Mouse (Mus musculus) midbrain, embryonic 14.5 days (tissue): ENCODE measurements around the gene Slc44a3. TPM values are rescaled to one million over a fixed set of nuclear protein-coding genes. Genes with fewer than 3 reads are reported as not detected.

Experiments used
- ATAC-seq: fragments of 200-750 bp; cut with Nextera tagmentation; 2 replicates; pipeline ENCODE4 v1.8.0; 2017; ENCODE audit warnings: moderate number of reproducible peaks, moderate library complexity; ENCODE audit not compliant: low FRiP score, low TSS enrichment
- DNase-seq: peaks from one replicate; pipeline ENCODE4 v3.0.0-alpha.2; 2015
- H3K27ac ChIP-seq: fragments of 300-500 bp; sonication (generic); replicated peaks from 2 replicates; pipeline ENCODE4 v1.5.1; 2014; ENCODE audit warnings: mild to moderate bottlenecking, low read depth, low read length, moderate library complexity
- H3K27me3 ChIP-seq: fragments of 300-500 bp; sonication (generic); 2 replicates; pipeline ENCODE4 v1.6.1; 2014; ENCODE audit warnings: low read length, control low read depth, mixed read lengths; ENCODE audit not compliant: control insufficient read depth, insufficient read depth
- H3K36me3 ChIP-seq: fragments of 300-500 bp; sonication (generic); 2 replicates; pipeline ENCODE4 v1.6.1; 2014; ENCODE audit warnings: low read length, control low read depth; ENCODE audit not compliant: control insufficient read depth, insufficient read depth
- H3K4me1 ChIP-seq: fragments of 300-500 bp; sonication (generic); 2 replicates; pipeline ENCODE4 v1.6.1; 2014; ENCODE audit warnings: mild to moderate bottlenecking, antibody characterized with exemption, low read length, control low read depth; ENCODE audit not compliant: control insufficient read depth, insufficient read depth
- H3K4me2 ChIP-seq: fragments of 300-500 bp; sonication (generic); 2 replicates; pipeline ENCODE4 v1.6.1; 2014; ENCODE audit warnings: mild to moderate bottlenecking, low read length, moderate library complexity
- H3K4me3 ChIP-seq: fragments of 300-500 bp; sonication (generic); replicated peaks from 2 replicates; pipeline ENCODE4 v1.5.1; 2014; ENCODE audit warnings: low read depth, low read length
- H3K9ac ChIP-seq: fragments of 300-500 bp; sonication (generic); replicated peaks from 2 replicates; pipeline ENCODE4 v1.6.1; 2014; ENCODE audit warnings: mild to moderate bottlenecking, low read length, moderate library complexity
- H3K9me3 ChIP-seq: fragments of 300-500 bp; sonication (generic); 2 replicates; pipeline ENCODE4 v1.6.1; 2016; ENCODE audit warnings: low read length, control low read depth, mixed read lengths; ENCODE audit not compliant: control insufficient read depth
- WGBS: fragments of 180-500 bp; shearing (Covaris S2); extraction: QIAGEN DNeasy Blood & Tissue Kit; methylation state at CpG from one replicate; pipeline ENCODE4 v1.1.7; 2014; 5-methylcytosine and 5-hydroxymethylcytosine counted together
- polyA plus RNA-seq: library from polyadenylated mRNA; unstranded; fragments of >200 nt; fragmentation: Nextera tagmentation; extraction: Ambion mirVana; gene quantifications from 2 replicates; pipeline ENCODE4 v1.2.1, GENCODE M21; 2014

Slc44a3 gene
- polyA plus RNA-seq, 1 experiment from 2014 or later = 0.63 TPM

DNA sequence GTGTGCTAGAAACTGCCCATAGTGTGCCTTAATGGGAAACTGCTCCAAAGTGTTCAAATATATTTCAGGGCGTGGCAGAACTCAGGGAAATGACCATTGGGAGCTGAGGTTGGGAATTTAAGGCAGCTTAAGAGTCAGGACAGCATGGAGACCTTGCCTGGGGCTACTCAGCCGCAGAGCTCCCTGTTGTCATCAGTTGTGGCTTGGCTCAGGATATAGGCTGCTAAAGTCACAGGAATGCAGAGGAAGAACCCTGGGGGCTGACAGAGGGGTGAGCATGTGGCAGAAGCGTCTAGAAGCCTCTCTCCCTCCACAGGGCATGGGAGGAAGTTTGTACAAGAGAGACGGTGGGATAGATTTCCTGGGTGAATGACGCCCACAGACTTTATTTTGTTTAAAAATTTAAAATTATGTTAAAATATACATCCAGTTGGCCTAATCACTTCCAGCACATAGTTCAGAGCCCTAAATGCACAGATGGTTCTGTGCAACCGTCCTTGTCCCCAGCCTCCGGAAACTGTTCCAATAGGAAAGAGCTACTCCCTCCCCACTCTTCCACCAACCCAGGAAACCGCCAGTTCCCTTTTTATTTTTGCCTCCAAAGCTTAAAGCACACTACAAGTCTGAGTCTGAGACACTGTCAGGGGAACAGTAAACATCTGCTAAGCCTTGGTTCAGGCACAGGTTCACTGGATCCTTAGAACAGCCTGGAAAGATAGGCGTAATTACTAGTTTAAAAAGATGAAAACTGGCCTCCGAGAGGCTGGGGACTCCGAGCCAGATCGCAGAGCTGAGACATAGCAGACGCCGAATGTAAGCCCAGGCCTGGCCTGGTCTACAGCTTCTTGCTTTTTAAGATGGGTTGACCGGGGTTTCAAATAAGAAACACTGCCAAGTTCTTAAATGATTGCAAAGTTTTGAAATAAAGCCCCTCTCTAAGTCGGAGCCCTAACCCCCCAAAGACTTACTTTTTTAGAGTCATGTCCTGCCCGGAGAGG is 5.8 kb downstream of the Slc44a3 start:
- H3K4me3 ChIP-seq = no peak overlapping the region
- 0 out of 2 replicates have a peak, but pooled peaks cover 2% of the 10 kb centered on the region for H3K27me3 ChIP-seq
- no peaks in the 10 kb centered on the region for H3K4me1 ChIP-seq
- WGBS = 72% methylated on average over 17 of the region's 17 CpGs
- H3K9ac ChIP-seq = no peak overlapping the region
- DNase-seq (no peak), ATAC-seq (no peak)
- no peak overlapping the region for H3K27ac ChIP-seq
- no peak overlapping the region for H3K4me2 ChIP-seq
- no peaks in the 10 kb centered on the region for H3K9me3 ChIP-seq
- H3K36me3 ChIP-seq = no peaks in the 10 kb centered on the region

DNA sequence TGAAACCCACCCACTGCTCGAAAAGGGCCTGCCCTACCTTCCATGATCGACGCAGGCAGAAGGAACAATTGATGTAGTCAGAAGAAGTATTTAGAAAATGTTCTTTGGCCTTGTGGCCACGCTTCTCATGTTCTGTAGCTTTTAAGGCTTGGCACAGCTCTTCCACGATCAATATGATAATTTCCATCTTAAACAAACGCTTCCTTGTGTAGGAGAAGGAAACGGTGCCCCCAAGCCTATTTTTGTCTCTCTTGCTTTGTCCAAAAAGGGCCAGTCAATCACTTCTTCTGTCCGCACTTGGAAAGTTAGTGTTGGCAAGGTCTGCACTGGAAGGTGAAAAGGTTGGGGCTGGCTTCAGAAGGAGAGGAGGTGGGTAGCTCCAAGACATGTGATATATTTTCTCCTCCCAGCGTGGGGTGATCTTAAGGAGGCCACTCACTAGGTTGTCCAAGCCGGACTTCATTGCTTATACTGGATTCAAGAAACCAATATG is 10.5 kb downstream of the Slc44a3 start:
- DNase-seq = no peak
- Histone ChIP-seq H3K4me2 (no peak overlapping the region), H3K4me3 (no peak overlapping the region), H3K36me3 (no peaks in the 10 kb centered on the region), H3K27me3 (no peaks in the 10 kb centered on the region), H3K9ac (no peak overlapping the region), H3K9me3 (no peaks in the 10 kb centered on the region), H3K4me1 (no peaks in the 10 kb centered on the region), H3K27ac (no peak overlapping the region)
- WGBS = 81% methylated on average over 10 of the region's 10 CpGs
- no peak for ATAC-seq

DNA sequence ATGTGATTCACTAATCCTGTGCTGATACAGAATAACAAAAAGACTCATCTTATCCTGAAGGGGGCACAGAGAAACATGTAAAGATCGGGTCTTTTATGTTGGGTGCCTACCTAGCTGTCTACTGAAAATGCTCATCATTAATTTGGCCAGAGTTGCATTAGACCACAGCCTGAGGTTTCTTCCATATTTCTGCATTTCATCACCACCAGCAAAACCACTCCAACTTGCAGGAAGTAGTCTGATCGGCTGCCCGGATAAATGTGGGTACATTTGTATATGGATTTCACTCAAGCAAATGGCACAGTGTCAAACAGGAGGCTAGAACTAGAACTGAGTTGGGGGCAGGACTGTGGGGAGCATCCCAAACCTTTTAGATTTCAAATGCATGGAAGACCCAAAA is 11.1 kb downstream of the Slc44a3 start:
- Histone ChIP-seq H3K9me3 (no peaks in the 10 kb centered on the region), H3K4me2 (no peak overlapping the region), H3K4me1 (no peaks in the 10 kb centered on the region), H3K4me3 (no peak overlapping the region), H3K27ac (no peak overlapping the region), H3K27me3 (no peaks in the 10 kb centered on the region), H3K9ac (no peak overlapping the region), H3K36me3 (no peaks in the 10 kb centered on the region)
- 89% methylated on average over 3 of the region's 3 CpGs for WGBS
- ATAC-seq = no peak
- DNase-seq = no peak

DNA sequence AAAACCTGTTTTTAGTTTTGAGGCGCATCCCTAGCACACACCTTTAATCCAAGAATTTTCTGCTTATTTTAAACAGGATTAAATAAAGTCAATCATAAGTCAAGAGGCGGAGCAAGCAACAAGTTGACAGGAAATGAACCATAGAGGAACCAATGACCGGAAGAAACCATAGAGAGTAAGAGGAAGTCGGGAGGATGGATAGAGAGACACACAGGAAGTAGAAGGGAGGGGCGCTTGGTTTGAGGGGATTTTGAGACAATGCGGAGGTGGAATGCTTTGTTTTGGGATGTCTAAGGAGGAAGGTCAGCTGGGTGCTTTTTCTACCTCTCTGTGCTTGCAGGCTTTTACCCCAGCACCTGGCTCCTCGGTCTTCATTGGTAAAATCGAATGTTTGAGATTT is 15.2 kb downstream of the Slc44a3 start:
- Histone ChIP-seq H3K4me1 (no peaks in the 10 kb centered on the region), H3K4me2 (no peak overlapping the region), H3K27me3 (no peaks in the 10 kb centered on the region), H3K36me3 (no peaks in the 10 kb centered on the region), H3K9me3 (no peaks in the 10 kb centered on the region), H3K9ac (no peak overlapping the region), H3K27ac (no peak overlapping the region), H3K4me3 (no peak overlapping the region)
- ATAC-seq (no peak), DNase-seq (no peak)
- WGBS = 95% methylated on average over 8 of the region's 8 CpGs

DNA sequence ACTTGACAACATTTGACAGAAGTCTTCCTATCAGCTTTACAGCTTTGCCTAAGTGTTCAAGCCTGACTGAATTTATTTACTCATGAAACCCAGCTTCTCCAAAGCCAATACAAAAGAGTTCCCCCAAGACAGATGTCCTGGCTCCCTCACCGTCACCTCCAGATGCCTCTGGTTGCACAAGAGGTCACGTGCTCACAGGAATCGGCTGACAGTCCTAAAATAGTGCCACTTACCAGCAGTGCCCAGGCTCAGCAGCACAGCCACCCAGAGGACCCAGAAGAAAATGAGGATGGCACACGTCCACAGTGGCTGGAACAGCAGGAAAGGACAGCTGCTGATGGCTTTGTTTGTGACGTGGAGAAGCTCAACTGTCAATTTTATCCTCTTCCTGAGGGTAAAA is 23.1 kb downstream of the Slc44a3 start:
- Histone ChIP-seq H3K36me3 (no peaks in the 10 kb centered on the region), H3K4me1 (no peaks in the 10 kb centered on the region), H3K27ac (no peak overlapping the region), H3K9me3 (no peaks in the 10 kb centered on the region), H3K4me2 (no peak overlapping the region), H3K4me3 (no peak overlapping the region), H3K9ac (no peak overlapping the region), H3K27me3 (no peaks in the 10 kb centered on the region)
- ATAC-seq (no peak), DNase-seq (no peak)
- 76% methylated on average over 5 of the region's 5 CpGs for WGBS

DNA sequence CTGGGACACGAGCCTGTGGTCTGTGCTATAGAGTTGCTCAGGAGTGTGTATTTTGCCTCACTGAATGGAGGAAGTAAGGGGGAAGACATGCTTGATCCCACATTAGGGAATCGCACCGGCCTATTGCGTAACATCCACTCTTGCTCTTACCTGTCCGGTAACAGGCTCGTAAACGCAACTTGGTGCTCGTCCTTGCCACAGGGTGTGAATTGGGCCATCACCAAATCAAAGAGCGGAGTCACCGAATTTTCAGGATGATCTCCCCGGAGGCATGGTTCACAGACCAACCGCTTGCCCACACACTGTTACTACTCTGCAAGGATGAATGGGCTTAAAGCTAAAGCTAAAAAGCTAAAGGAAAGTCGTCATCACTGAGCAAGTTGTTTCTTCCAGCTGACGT is 24.5 kb downstream of the Slc44a3 start:
- ATAC-seq (no peak), DNase-seq (no peak)
- no peaks in the 10 kb centered on the region for H3K36me3 ChIP-seq
- no peak overlapping the region for H3K4me2 ChIP-seq
- H3K27me3 ChIP-seq = no peaks in the 10 kb centered on the region
- no peak overlapping the region for H3K9ac ChIP-seq
- H3K4me1 ChIP-seq = no peaks in the 10 kb centered on the region
- no peak overlapping the region for H3K4me3 ChIP-seq
- WGBS = 97% methylated on average over 14 of the region's 14 CpGs
- H3K9me3 ChIP-seq = no peaks in the 10 kb centered on the region
- no peak overlapping the region for H3K27ac ChIP-seq

DNA sequence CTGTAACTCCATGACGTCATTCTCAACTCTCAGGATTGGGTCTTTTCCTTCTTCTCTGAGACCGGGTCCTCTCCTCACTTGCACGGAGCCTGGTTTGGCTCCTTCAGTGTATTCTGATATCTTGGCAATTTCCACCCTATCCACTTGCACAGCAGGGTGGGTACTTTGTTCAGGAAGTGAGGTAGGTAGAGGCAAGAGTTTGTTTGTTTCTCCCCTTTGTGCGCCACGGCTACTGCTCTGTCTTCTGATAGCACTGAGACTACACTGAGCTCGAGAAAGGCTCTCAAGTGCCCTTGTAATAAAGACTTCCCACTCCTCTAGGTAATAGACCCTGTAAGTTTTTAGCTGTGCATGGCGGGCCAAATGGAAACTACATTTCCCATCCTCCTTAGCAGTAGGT is 25.4 kb downstream of the Slc44a3 start:
- H3K4me1 ChIP-seq = no peaks in the 10 kb centered on the region
- WGBS = 90% methylated on average over 7 of the region's 7 CpGs
- no peaks in the 10 kb centered on the region for H3K27me3 ChIP-seq
- no peak overlapping the region for H3K9ac ChIP-seq
- ATAC-seq (no peak), DNase-seq (no peak)
- H3K4me2 ChIP-seq = no peak overlapping the region
- H3K27ac ChIP-seq = no peak overlapping the region
- no peaks in the 10 kb centered on the region for H3K36me3 ChIP-seq
- H3K9me3 ChIP-seq = no peaks in the 10 kb centered on the region
- H3K4me3 ChIP-seq = no peak overlapping the region

DNA sequence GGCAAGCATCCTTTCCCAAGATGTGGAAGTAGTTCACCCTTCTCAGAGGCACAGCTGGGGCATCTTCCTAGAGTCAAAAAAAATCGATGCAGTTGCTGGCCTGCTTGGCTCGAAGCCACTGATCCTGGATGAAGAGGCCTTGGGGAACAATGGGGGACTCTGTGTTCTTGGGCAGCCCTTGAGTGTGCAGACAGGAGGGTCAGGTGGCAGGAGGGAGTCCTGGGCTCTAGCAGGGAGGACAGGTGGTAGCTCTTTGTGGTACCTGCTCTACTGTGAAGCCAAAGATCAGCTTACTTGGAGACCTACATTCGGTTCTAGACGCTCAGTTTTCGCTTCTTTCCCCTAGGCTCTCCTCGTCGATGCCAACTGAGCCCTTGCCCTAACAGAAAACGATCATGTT is 26.0 kb downstream of the Slc44a3 start:
- H3K4me2 ChIP-seq = no peak overlapping the region
- WGBS = 86% methylated on average over 8 of the region's 8 CpGs
- H3K9me3 ChIP-seq = no peaks in the 10 kb centered on the region
- no peaks in the 10 kb centered on the region for H3K4me1 ChIP-seq
- H3K27ac ChIP-seq = no peak overlapping the region
- DNase-seq = no peak
- no peak overlapping the region for H3K4me3 ChIP-seq
- no peak overlapping the region for H3K9ac ChIP-seq
- H3K36me3 ChIP-seq = no peaks in the 10 kb centered on the region
- ATAC-seq = no peak
- no peaks in the 10 kb centered on the region for H3K27me3 ChIP-seq
